Mouse (Mus musculus): ENCODE data around the gene Nxpe5.

DNA sequence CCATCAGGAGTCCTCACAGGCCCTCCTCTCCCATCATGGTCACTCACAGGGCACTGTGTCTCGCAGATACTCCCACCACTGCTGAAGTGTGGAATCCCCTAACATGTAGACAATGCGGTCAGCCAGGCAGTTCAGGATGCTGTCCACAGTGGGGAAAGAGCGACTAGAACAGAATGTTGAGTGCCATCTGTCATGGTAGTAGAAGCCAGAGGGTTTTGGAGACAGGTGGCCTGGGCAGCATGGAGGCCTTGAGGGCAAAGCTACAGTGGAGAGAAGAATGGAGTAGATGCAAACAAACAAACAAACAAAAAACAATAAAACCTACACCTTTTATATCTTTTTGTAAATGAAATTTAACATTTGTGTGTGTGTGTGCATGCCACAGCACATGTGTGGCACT, 23.6 kb upstream of the Nxpe5 start:
- no peak for TF ChIP-seq POLR2A (IDR thresholded peaks at IDR 0.05; ENCODE audit: control insufficient read depth, low read depth, low read length)
- TF ChIP-seq CTCF (IDR thresholded peaks at IDR 0.05; ENCODE audit: control insufficient read depth, insufficient read depth, insufficient replicate concordance, low read depth, low read length) = no peak
